Mouse (Mus musculus) adrenal gland, postnatal 14 days (tissue): ENCODE measurements around the gene Nkx2-5. TPM values are rescaled to one million over a fixed set of nuclear protein-coding genes. Genes with fewer than 3 reads are reported as not detected.

ENCODE experiments used
- DNase-seq: peaks from one replicate; pipeline ENCODE4 v3.0.0; 2021; ENCODE audit warnings: mixed read lengths
- total RNA-seq: library from RNA; stranded (reverse); gene quantifications from 2 replicates; pipeline ENCODE4 v1.2.3, GENCODE M21; 2021

Nkx2-5 gene
- total RNA-seq, 1 experiment from 2014 or later = not detected

- no peak for DNase-seq
Measured at GRCm38 (mm10) chr17:26836377-26836776, 8.4 kb downstream of the Nkx2-5 start.

- DNase-seq = no peak
Measured at GRCm38 (mm10) chr17:26835956-26836355, 8.9 kb downstream of the Nkx2-5 start.

- DNase-seq = no peak
Measured at GRCm38 (mm10) chr17:26834966-26835755, 9.6 kb downstream of the Nkx2-5 start.

- no peak for DNase-seq
Measured at GRCm38 (mm10) chr17:26834302-26834965, 10.4 kb downstream of the Nkx2-5 start.

- no peak for DNase-seq
Measured at GRCm38 (mm10) chr17:26833806-26834205, 11.0 kb downstream of the Nkx2-5 start.

GRCm38 (mm10) chr17:26826131-26826530, 18.7 kb downstream of the Nkx2-5 start:
- no peak for DNase-seq

- DNase-seq = no peak
Measured at GRCm38 (mm10) chr17:26817776-26818175, 27.0 kb downstream of the Nkx2-5 start.

- DNase-seq = no peak
Measured at GRCm38 (mm10) chr17:26816810-26817209, 28.0 kb downstream of the Nkx2-5 start.

GRCm38 (mm10) chr17:26813497-26813896, 31.3 kb downstream of the Nkx2-5 start:
- no peak for DNase-seq

GRCm38 (mm10) chr17:26812607-26813006, 32.2 kb downstream of the Nkx2-5 start:
- no peak for DNase-seq

- DNase-seq = no peak
Measured at GRCm38 (mm10) chr17:26802886-26803285, 41.9 kb downstream of the Nkx2-5 start.

- DNase-seq = no peak
Measured at GRCm38 (mm10) chr17:26797379-26798128, 47.3 kb downstream of the Nkx2-5 start.

- no peak for DNase-seq
Measured at GRCm38 (mm10) chr17:26795386-26795785, 49.4 kb downstream of the Nkx2-5 start.

- DNase-seq = peak; percentile 80
Measured at GRCm38 (mm10) chr17:26794744-26795143, 50.1 kb downstream of the Nkx2-5 start.

- DNase-seq = no peak
Measured at GRCm38 (mm10) chr17:26793068-26793765, 51.6 kb downstream of the Nkx2-5 start.

GRCm38 (mm10) chr17:26792096-26792495, 52.7 kb downstream of the Nkx2-5 start:
- DNase-seq = peak; percentile 51

- DNase-seq = no peak
Measured at GRCm38 (mm10) chr17:26791580-26791979, 53.2 kb downstream of the Nkx2-5 start.

GRCm38 (mm10) chr17:26790269-26791214, 54.3 kb downstream of the Nkx2-5 start:
- DNase-seq = no peak

- DNase-seq = no peak
Measured at GRCm38 (mm10) chr17:26789460-26790268, 55.1 kb downstream of the Nkx2-5 start.

- no peak for DNase-seq
Measured at GRCm38 (mm10) chr17:26788986-26789385, 55.8 kb downstream of the Nkx2-5 start.
